Mouse (Mus musculus) stomach, embryonic 16.5 days (tissue): ENCODE measurements around the gene Luzp1. TPM values are rescaled to one million over a fixed set of nuclear protein-coding genes. Genes with fewer than 3 reads are reported as not detected.

Experiments used
- ATAC-seq: fragments of 200-750 bp; cut with Nextera tagmentation; 2 replicates; pipeline ENCODE4 v1.8.0; 2017; ENCODE audit warnings: moderate number of reproducible peaks, moderate TSS enrichment; ENCODE audit not compliant: insufficient read depth, low FRiP score
- H3K27ac ChIP-seq: fragments of 300-500 bp; sonication (generic); 2 replicates; pipeline ENCODE4 v1.5.1; 2014; ENCODE audit warnings: low read length
- H3K27me3 ChIP-seq: fragments of 300-500 bp; sonication (generic); 2 replicates; pipeline ENCODE4 v1.6.1; 2014; ENCODE audit warnings: low read length, control low read depth, mixed read lengths; ENCODE audit not compliant: control insufficient read depth, insufficient read depth
- H3K36me3 ChIP-seq: fragments of 300-500 bp; sonication (generic); 2 replicates; pipeline ENCODE4 v1.6.1; 2014; ENCODE audit warnings: low read length; ENCODE audit not compliant: control insufficient read depth, insufficient read depth
- H3K4me1 ChIP-seq: fragments of 300-500 bp; sonication (generic); 2 replicates; pipeline ENCODE4 v1.6.1; 2014; ENCODE audit warnings: low read length, control low read depth, mixed read lengths; ENCODE audit not compliant: control insufficient read depth, insufficient read depth
- H3K4me2 ChIP-seq: fragments of 300-500 bp; sonication (generic); 2 replicates; pipeline ENCODE4 v1.6.1; 2014; ENCODE audit warnings: low read depth, low read length, mixed read lengths
- H3K4me3 ChIP-seq: fragments of 300-500 bp; sonication (generic); replicated peaks from 2 replicates; pipeline ENCODE4 v1.5.1; 2014; ENCODE audit warnings: mild to moderate bottlenecking, low read length
- H3K9ac ChIP-seq: fragments of 300-500 bp; sonication (generic); 2 replicates; pipeline ENCODE4 v1.6.1; 2014; ENCODE audit warnings: low read length
- H3K9me3 ChIP-seq: fragments of 300-500 bp; sonication (generic); replicated peaks from 2 replicates; pipeline ENCODE4 v1.6.1; 2016; ENCODE audit warnings: low read length, control low read depth; ENCODE audit not compliant: control insufficient read depth
- WGBS: fragments of 180-500 bp; shearing (Covaris S2); extraction: QIAGEN DNeasy Blood & Tissue Kit; methylation state at CpG from one replicate; pipeline ENCODE4 v1.1.7; 2014; 5-methylcytosine and 5-hydroxymethylcytosine counted together
- polyA plus RNA-seq: library from polyadenylated mRNA; unstranded; fragments of >200 nt; fragmentation: Nextera tagmentation; extraction: Ambion mirVana; gene quantifications from 2 replicates; pipeline ENCODE4 v1.2.1, GENCODE M21; 2015

The Luzp1 gene
- 88.7 and 90.1 TPM in 2 replicates for polyA plus RNA-seq

- peak; percentile 91 for ATAC-seq
- Histone ChIP-seq H3K9me3 (no peaks in the 10 kb centered on the region), H3K9ac (peak within 1 kb of the TSS; percentile 85), H3K4me2 (peak within 1 kb of the TSS; percentile 73), H3K4me1 (peaks cover 25% of the 10 kb centered on the region), H3K27ac (peak within 1 kb of the TSS; percentile 98), H3K36me3 (no peaks in the 10 kb centered on the region), H3K27me3 (0 out of 2 replicates have a peak, but pooled peaks cover under 1% of the 10 kb centered on the region), H3K4me3 (peak within 1 kb of the TSS; percentile 61)
- WGBS = under 1% methylated on average over 36 of the region's 36 CpGs
These were observed at the start of gene Luzp1 for GRCm38 (mm10) chr4:136469371-136469903. TSS of gene Luzp1 (plus strand) at chr4:136469761.

DNA sequence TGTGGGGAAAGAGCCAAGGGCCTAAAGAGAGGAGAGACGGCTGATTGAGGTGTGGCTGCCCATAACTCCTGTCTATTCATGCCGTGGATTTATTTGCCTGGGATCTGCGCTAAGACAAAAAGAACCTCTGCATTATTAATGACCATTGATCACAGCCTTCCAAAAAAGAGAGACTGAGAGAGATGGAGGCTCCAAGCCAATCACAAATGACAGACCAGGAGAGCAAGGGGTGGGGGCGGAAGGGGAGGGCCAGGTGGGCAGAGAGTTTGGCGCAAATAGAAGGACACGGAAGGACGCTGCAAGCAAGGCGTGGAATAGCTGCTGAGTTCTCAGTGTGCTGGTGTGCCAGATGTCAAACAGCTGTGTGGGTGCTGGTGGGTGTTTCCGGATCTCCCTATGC, 46.3 kb upstream of the Luzp1 start, which contains the start of gene Htr1d:
TSS of gene Htr1d (plus strand) at position 301 of the 400 bp plus-strand sequence.
- Histone ChIP-seq H3K27me3 (peaks cover 26% of the 10 kb centered on the region), H3K9ac (peak within 1 kb of the TSS; percentile 71), H3K4me1 (peaks cover 11% of the 10 kb centered on the region; the same call in 1 of the 2 replicates), H3K4me3 (peak within 1 kb of the TSS; percentile 58), H3K36me3 (no peaks in the 10 kb centered on the region), H3K9me3 (no peaks in the 10 kb centered on the region), H3K4me2 (peak within 1 kb of the TSS; percentile 98), H3K27ac (no peak within 1 kb of the TSS)
- WGBS = 56% methylated on average over 9 of the region's 9 CpGs
- no peak for ATAC-seq

GRCm38 (mm10) chr4:136424120-136424999, 45.2 kb upstream of the Luzp1 start:
- peak; percentile 42; the same call in 1 of the 2 replicates for ATAC-seq
- under 1% methylated on average over 62 of the region's 70 CpGs for WGBS
- H3K4me3 ChIP-seq = peak overlapping the region; percentile 58
- H3K9ac ChIP-seq = peak overlapping the region; percentile 71
- H3K27ac ChIP-seq = no peak overlapping the region
- peak overlapping the region; percentile 98 for H3K4me2 ChIP-seq
- no peaks in the 10 kb centered on the region for H3K9me3 ChIP-seq
- H3K27me3 ChIP-seq = peaks cover 25% of the 10 kb centered on the region
- H3K36me3 ChIP-seq = no peaks in the 10 kb centered on the region
- H3K4me1 ChIP-seq = peaks cover 11% of the 10 kb centered on the region; the same call in 1 of the 2 replicates

GRCm38 (mm10) chr4:136425000-136425288, 44.6 kb upstream of the Luzp1 start:
- Histone ChIP-seq H3K9ac (peak overlapping the region; percentile 71), H3K4me2 (peak overlapping the region; percentile 98), H3K27ac (no peak overlapping the region), H3K36me3 (no peaks in the 10 kb centered on the region), H3K4me3 (peak overlapping the region; percentile 58), H3K4me1 (peaks cover 11% of the 10 kb centered on the region; the same call in 1 of the 2 replicates), H3K9me3 (no peaks in the 10 kb centered on the region), H3K27me3 (peaks cover 21% of the 10 kb centered on the region)
- ATAC-seq = no peak
- 8% methylated on average over 13 of the region's 15 CpGs for WGBS

GRCm38 (mm10) chr4:136430609-136431375, 38.8 kb upstream of the Luzp1 start:
- Histone ChIP-seq H3K4me1 (peaks cover 6% of the 10 kb centered on the region; the same call in 1 of the 2 replicates), H3K4me3 (no peak overlapping the region), H3K27me3 (no peaks in the 10 kb centered on the region), H3K4me2 (no peak overlapping the region), H3K9ac (no peak overlapping the region), H3K9me3 (no peaks in the 10 kb centered on the region), H3K36me3 (no peaks in the 10 kb centered on the region), H3K27ac (0 out of 2 replicates have a peak overlapping the region, but pooled peaks have one; percentile 30)
- ATAC-seq = peak; percentile 46; the same call in 1 of the 2 replicates
- 39% methylated on average over 11 of the region's 11 CpGs for whole genome bisulfite sequencing

GRCm38 (mm10) chr4:136431376-136431693, 38.2 kb upstream of the Luzp1 start:
- no peak overlapping the region for H3K9ac ChIP-seq
- H3K27me3 ChIP-seq = no peaks in the 10 kb centered on the region
- no peak for ATAC-seq
- H3K36me3 ChIP-seq = no peaks in the 10 kb centered on the region
- H3K9me3 ChIP-seq = no peaks in the 10 kb centered on the region
- H3K4me1 ChIP-seq = peaks cover 6% of the 10 kb centered on the region; the same call in 1 of the 2 replicates
- no peak overlapping the region for H3K4me2 ChIP-seq
- H3K4me3 ChIP-seq = no peak overlapping the region
- WGBS = 3% methylated on average over 3 of the region's 3 CpGs
- no peak overlapping the region for H3K27ac ChIP-seq

GRCm38 (mm10) chr4:136434029-136434428, 35.5 kb upstream of the Luzp1 start:
- Histone ChIP-seq H3K4me1 (peaks cover 9% of the 10 kb centered on the region), H3K9ac (no peak overlapping the region), H3K27ac (no peak overlapping the region), H3K4me2 (no peak overlapping the region), H3K36me3 (no peaks in the 10 kb centered on the region), H3K9me3 (no peaks in the 10 kb centered on the region), H3K27me3 (no peaks in the 10 kb centered on the region), H3K4me3 (no peak overlapping the region)
- WGBS = 80% methylated on average over 4 of the region's 4 CpGs
- peak; percentile 59 for ATAC-seq

GRCm38 (mm10) chr4:136439106-136439505, 30.5 kb upstream of the Luzp1 start:
- no peak overlapping the region for H3K4me3 ChIP-seq
- no peak overlapping the region for H3K4me2 ChIP-seq
- H3K36me3 ChIP-seq = no peaks in the 10 kb centered on the region
- WGBS = 55% methylated on average over 4 of the region's 4 CpGs
- H3K27me3 ChIP-seq = no peaks in the 10 kb centered on the region
- ATAC-seq = no peak
- H3K9me3 ChIP-seq = no peaks in the 10 kb centered on the region
- peaks cover 3% of the 10 kb centered on the region for H3K4me1 ChIP-seq
- no peak overlapping the region; the same call in 1 of the 2 replicates for H3K27ac ChIP-seq
- no peak overlapping the region for H3K9ac ChIP-seq
